Mouse (Mus musculus): ENCODE measurements around the gene Syn3. TPM values are rescaled to one million over a fixed set of nuclear protein-coding genes. Genes with fewer than 3 reads are reported as not detected.

The Syn3 gene
- total RNA-seq, 1 experiment = 1.5 TPM

GRCm38 (mm10) chr10:86116268-86116667 is 382.4 kb downstream of the Syn3 start:
- in situ Hi-C loops (cut with MboI; ENCODE audit: low sequenced_read_pairs in 2 of 2, unreplicated experiment in 2 of 2) = no loop called here
- H3K4me3 ChIP-seq (ENCODE audit: insufficient read depth in 1 of 2, low read depth in 1 of 2, low read length in 2 of 2, poor library complexity in 1 of 2, severe bottlenecking in 1 of 2) = no peak overlapping the region
- no peak overlapping the region for H3K27ac ChIP-seq (ENCODE audit: insufficient read depth, low read depth, low read length, poor library complexity, severe bottlenecking)
- no peaks in the 10 kb centered on the region for H3K4me1 ChIP-seq (ENCODE audit: control insufficient read depth in 2 of 2, insufficient read depth in 2 of 2, low read length in 2 of 2, poor library complexity in 1 of 2)
- no peak for DNase-seq (ENCODE audit: low read depth, low spot score)
- TF ChIP-seq HCFC1 (IDR thresholded peaks at IDR 0.05; ENCODE audit: borderline replicate concordance, insufficient read depth, low read length) = no peak
- no peak for TF ChIP-seq CHD2 (IDR thresholded peaks at IDR 0.05; ENCODE audit: low read depth, low read length)
- TF ChIP-seq ZC3H11A (IDR thresholded peaks at IDR 0.05; ENCODE audit: borderline replicate concordance, low read depth, low read length) = no peak
- TF ChIP-seq MAFK (IDR thresholded peaks at IDR 0.05; ENCODE audit: insufficient read depth, low read depth, low read length) = no peak
- no peak for TF ChIP-seq ZNF384 (IDR thresholded peaks at IDR 0.05; ENCODE audit: low read depth, low read length)
- no peaks in the 10 kb centered on the region for H3K36me3 ChIP-seq (ENCODE audit: control insufficient read depth, insufficient read depth, low read length, poor library complexity, severe bottlenecking)
- H3K9me3 ChIP-seq (ENCODE audit: control insufficient read depth, insufficient read depth, low read depth, low read length) = no peaks in the 10 kb centered on the region
- no peak overlapping the region for H3K9ac ChIP-seq (ENCODE audit: insufficient read depth, low read depth, low read length, poor library complexity, severe bottlenecking)

DNA sequence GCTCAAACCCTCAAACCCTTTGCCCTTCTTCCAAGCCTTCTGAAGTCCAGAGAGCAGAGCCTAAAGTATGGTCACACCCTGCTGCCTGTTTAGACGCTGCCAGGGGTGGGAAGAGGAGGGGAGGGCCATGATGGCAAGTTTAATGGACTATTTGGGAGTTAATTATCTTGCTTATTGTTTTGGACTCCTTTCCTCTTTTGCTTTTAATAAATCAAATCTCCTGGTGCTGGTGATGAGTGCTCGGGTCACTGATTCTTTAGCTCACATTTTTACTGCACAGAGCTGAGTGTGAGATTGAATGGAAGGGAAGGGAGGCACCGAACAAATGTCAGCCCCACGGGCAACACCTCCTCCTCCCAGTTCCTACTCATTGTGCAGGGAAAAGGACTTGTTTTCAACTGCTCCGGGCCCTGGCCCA is 384.3 kb downstream of the Syn3 start:
- Histone ChIP-seq H3K27ac (ENCODE audit: insufficient read depth, low read depth, low read length, poor library complexity, severe bottlenecking) (no peak overlapping the region), H3K9ac (ENCODE audit: insufficient read depth, low read depth, low read length, poor library complexity, severe bottlenecking) (no peak overlapping the region), H3K4me1 (ENCODE audit: control insufficient read depth in 2 of 2, insufficient read depth in 2 of 2, low read length in 2 of 2, poor library complexity in 1 of 2) (no peaks in the 10 kb centered on the region), H3K9me3 (ENCODE audit: control insufficient read depth, insufficient read depth, low read depth, low read length) (no peaks in the 10 kb centered on the region), H3K36me3 (ENCODE audit: control insufficient read depth, insufficient read depth, low read length, poor library complexity, severe bottlenecking) (no peaks in the 10 kb centered on the region), H3K4me3 (ENCODE audit: insufficient read depth in 1 of 2, low read depth in 1 of 2, low read length in 2 of 2, poor library complexity in 1 of 2, severe bottlenecking in 1 of 2) (no peak overlapping the region)
- in situ Hi-C loops (cut with MboI; ENCODE audit: low sequenced_read_pairs in 2 of 2, unreplicated experiment in 2 of 2) = no loop called here
- no peak for TF ChIP-seq CHD2 (IDR thresholded peaks at IDR 0.05; ENCODE audit: low read depth, low read length)
- no peak for DNase-seq (ENCODE audit: low read depth, low spot score)

- H3K36me3 ChIP-seq (ENCODE audit: control insufficient read depth, insufficient read depth, low read length, poor library complexity, severe bottlenecking) = no peaks in the 10 kb centered on the region
- H3K9ac ChIP-seq (ENCODE audit: insufficient read depth, low read depth, low read length, poor library complexity, severe bottlenecking) = no peak overlapping the region
- in situ Hi-C loops (cut with MboI; ENCODE audit: low sequenced_read_pairs in 2 of 2, unreplicated experiment in 2 of 2) = no loop called here
- no peak for DNase-seq (ENCODE audit: low read depth, low spot score)
- H3K4me1 ChIP-seq (ENCODE audit: control insufficient read depth in 2 of 2, insufficient read depth in 2 of 2, low read length in 2 of 2, poor library complexity in 1 of 2) = no peaks in the 10 kb centered on the region
- no peaks in the 10 kb centered on the region for H3K9me3 ChIP-seq (ENCODE audit: control insufficient read depth, insufficient read depth, low read depth, low read length)
- TF ChIP-seq HCFC1 (IDR thresholded peaks at IDR 0.05; ENCODE audit: borderline replicate concordance, insufficient read depth, low read length) (no peak), MAFK (IDR thresholded peaks at IDR 0.05; ENCODE audit: insufficient read depth, low read depth, low read length) (no peak), ZC3H11A (IDR thresholded peaks at IDR 0.05; ENCODE audit: borderline replicate concordance, low read depth, low read length) (no peak), ZNF384 (IDR thresholded peaks at IDR 0.05; ENCODE audit: low read depth, low read length) (no peak), CHD2 (IDR thresholded peaks at IDR 0.05; ENCODE audit: low read depth, low read length) (no peak)
- H3K4me3 ChIP-seq (ENCODE audit: insufficient read depth in 1 of 2, low read depth in 1 of 2, low read length in 2 of 2, poor library complexity in 1 of 2, severe bottlenecking in 1 of 2) = no peak overlapping the region
- no peak overlapping the region for H3K27ac ChIP-seq (ENCODE audit: insufficient read depth, low read depth, low read length, poor library complexity, severe bottlenecking)
Measured at GRCm38 (mm10) chr10:86108797-86109196, 389.9 kb downstream of the Syn3 start.

DNA sequence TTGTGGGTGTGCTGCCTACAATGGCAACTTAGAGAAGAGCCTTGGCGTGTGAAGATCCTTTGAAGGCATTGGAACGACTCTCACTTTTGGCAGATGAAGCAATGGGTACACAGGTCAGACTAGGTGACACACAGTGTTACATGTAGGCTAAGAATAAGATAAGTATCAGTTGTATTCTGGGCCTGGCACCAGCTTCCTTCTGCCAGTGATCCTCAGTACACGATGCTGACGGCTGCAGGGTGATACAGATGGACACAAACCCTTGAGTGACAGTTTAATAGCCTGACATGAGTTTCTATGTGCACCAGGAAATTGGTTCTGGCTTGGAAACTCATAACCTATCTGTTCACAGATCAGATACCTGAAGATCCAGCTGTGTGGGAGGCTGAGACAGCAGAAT is 391.0 kb downstream of the Syn3 start:
- in situ Hi-C loops (cut with MboI; ENCODE audit: low sequenced_read_pairs in 2 of 2, unreplicated experiment in 2 of 2) = no loop called here
- no peaks in the 10 kb centered on the region for H3K4me1 ChIP-seq (ENCODE audit: control insufficient read depth in 2 of 2, insufficient read depth in 2 of 2, low read length in 2 of 2, poor library complexity in 1 of 2)
- no peak for DNase-seq (ENCODE audit: low read depth, low spot score)
- H3K27ac ChIP-seq (ENCODE audit: insufficient read depth, low read depth, low read length, poor library complexity, severe bottlenecking) = no peak overlapping the region
- H3K4me3 ChIP-seq (ENCODE audit: insufficient read depth in 1 of 2, low read depth in 1 of 2, low read length in 2 of 2, poor library complexity in 1 of 2, severe bottlenecking in 1 of 2) = no peak overlapping the region
- H3K36me3 ChIP-seq (ENCODE audit: control insufficient read depth, insufficient read depth, low read length, poor library complexity, severe bottlenecking) = no peaks in the 10 kb centered on the region
- TF ChIP-seq MAFK (IDR thresholded peaks at IDR 0.05; ENCODE audit: insufficient read depth, low read depth, low read length) (no peak), HCFC1 (IDR thresholded peaks at IDR 0.05; ENCODE audit: borderline replicate concordance, insufficient read depth, low read length) (no peak), CHD2 (IDR thresholded peaks at IDR 0.05; ENCODE audit: low read depth, low read length) (no peak), ZC3H11A (IDR thresholded peaks at IDR 0.05; ENCODE audit: borderline replicate concordance, low read depth, low read length) (no peak), ZNF384 (IDR thresholded peaks at IDR 0.05; ENCODE audit: low read depth, low read length) (no peak)
- no peaks in the 10 kb centered on the region for H3K9me3 ChIP-seq (ENCODE audit: control insufficient read depth, insufficient read depth, low read depth, low read length)
- no peak overlapping the region for H3K9ac ChIP-seq (ENCODE audit: insufficient read depth, low read depth, low read length, poor library complexity, severe bottlenecking)

- Histone ChIP-seq H3K9ac (ENCODE audit: insufficient read depth, low read depth, low read length, poor library complexity, severe bottlenecking) (no peak overlapping the region), H3K27ac (ENCODE audit: insufficient read depth, low read depth, low read length, poor library complexity, severe bottlenecking) (no peak overlapping the region), H3K9me3 (ENCODE audit: control insufficient read depth, insufficient read depth, low read depth, low read length) (no peaks in the 10 kb centered on the region), H3K36me3 (ENCODE audit: control insufficient read depth, insufficient read depth, low read length, poor library complexity, severe bottlenecking) (no peaks in the 10 kb centered on the region), H3K4me3 (ENCODE audit: insufficient read depth in 1 of 2, low read depth in 1 of 2, low read length in 2 of 2, poor library complexity in 1 of 2, severe bottlenecking in 1 of 2) (no peak overlapping the region), H3K4me1 (ENCODE audit: control insufficient read depth in 2 of 2, insufficient read depth in 2 of 2, low read length in 2 of 2, poor library complexity in 1 of 2) (no peaks in the 10 kb centered on the region)
- in situ Hi-C loops (cut with MboI; ENCODE audit: low sequenced_read_pairs in 2 of 2, unreplicated experiment in 2 of 2) = no loop called here
- no peak for TF ChIP-seq ZNF384 (IDR thresholded peaks at IDR 0.05; ENCODE audit: low read depth, low read length)
- TF ChIP-seq HCFC1 (IDR thresholded peaks at IDR 0.05; ENCODE audit: borderline replicate concordance, insufficient read depth, low read length) = no peak
- no peak for TF ChIP-seq CHD2 (IDR thresholded peaks at IDR 0.05; ENCODE audit: low read depth, low read length)
- no peak for TF ChIP-seq MAFK (IDR thresholded peaks at IDR 0.05; ENCODE audit: insufficient read depth, low read depth, low read length)
- no peak for TF ChIP-seq ZC3H11A (IDR thresholded peaks at IDR 0.05; ENCODE audit: borderline replicate concordance, low read depth, low read length)
- no peak for DNase-seq (ENCODE audit: low read depth, low spot score)
Measured at GRCm38 (mm10) chr10:86103976-86104375, 394.7 kb downstream of the Syn3 start.
